Mouse (Mus musculus) layer of hippocampus, postnatal 14 days (tissue): Measurements from ENCODE around the gene Cavin1. TPM values are rescaled to one million over a fixed set of nuclear protein-coding genes. Genes with fewer than 3 reads are reported as not detected.

Experiments used
- DNase-seq, 2 experiments: peaks; one replicate each; pipeline ENCODE4 v3.0.0; 2021 to 2022; ENCODE audit warnings: low spot score in 2 of 2, mixed read lengths in 1 of 2
- total RNA-seq, 2 experiments: library from RNA; stranded (reverse); gene quantifications; 2 replicates each; pipeline ENCODE4 v1.2.3; 2021

Cavin1 gene
- total RNA-seq, 2 experiments from 2014 or later, result 16.3 to 21.5 TPM

DNA sequence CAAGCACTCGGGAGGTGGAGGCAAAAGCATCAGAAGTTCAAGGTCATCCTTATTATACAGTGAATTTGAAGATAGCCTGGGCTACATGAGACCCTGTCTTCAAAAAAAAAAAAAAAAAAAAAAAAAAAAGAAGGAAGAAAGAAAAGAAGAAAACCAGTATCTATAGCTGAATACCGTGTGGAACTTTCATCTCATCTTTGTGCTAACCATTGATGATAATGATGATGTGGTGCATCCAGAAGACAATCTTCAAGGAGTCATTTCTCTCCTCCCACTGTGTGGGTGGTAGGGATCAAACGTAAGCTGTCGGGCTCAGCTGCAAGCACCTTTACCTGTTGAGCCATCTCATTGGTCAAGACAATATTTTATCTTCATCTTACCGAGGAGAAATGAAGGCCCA lies 52.7 kb downstream of the Cavin1 start:
- DNase-seq, result no peak

GRCm38 (mm10) chr11:100916432-100916971 lies 54.2 kb downstream of the Cavin1 start:
- no peak for DNase-seq

DNA sequence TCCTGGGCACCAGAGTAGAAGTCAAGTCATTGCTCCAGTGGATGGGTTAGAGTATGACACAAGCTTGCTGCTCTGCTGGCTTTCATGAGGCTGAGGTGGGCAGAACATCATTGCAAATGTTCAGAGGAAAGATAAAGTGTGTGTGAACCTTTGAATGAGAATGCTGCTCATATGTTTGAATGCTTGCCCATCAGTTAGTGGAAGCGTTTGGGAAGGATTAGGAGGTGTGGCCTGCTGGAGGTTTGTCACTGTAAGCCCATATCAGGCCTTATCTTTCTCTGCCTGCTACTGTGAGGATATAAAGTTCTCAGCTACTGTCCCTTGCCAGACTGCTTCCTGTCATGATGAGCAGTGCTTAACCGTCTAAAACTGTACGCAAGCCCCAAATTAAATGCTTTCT lies 55.6 kb downstream of the Cavin1 start:
- no peak for DNase-seq

GRCm38 (mm10) chr11:100914415-100914814 lies 56.3 kb downstream of the Cavin1 start:
- no peak for DNase-seq

- DNase-seq, result no peak
Observed at GRCm38 (mm10) chr11:100912401-100913155, 58.1 kb downstream of the Cavin1 start.

DNA sequence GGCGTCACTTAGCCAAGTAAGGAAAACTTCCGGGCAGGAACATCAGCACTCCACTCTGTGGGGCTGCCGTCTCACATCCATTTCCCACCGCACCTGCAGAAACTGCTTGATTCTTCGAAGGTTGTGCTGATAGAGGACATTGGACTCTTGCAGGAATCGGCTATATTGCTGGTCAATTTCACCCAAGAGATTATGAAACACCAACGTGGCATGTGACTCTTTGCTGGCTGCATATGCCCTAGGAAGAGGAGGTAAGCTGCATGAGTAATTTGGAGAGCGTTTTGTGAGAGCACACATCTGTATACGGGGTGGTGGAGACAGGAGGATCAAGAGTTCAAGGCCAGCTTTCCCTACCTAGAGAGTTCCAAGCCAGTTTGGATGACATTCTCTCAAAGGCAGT lies 62.1 kb downstream of the Cavin1 start:
- no peak for DNase-seq

DNA sequence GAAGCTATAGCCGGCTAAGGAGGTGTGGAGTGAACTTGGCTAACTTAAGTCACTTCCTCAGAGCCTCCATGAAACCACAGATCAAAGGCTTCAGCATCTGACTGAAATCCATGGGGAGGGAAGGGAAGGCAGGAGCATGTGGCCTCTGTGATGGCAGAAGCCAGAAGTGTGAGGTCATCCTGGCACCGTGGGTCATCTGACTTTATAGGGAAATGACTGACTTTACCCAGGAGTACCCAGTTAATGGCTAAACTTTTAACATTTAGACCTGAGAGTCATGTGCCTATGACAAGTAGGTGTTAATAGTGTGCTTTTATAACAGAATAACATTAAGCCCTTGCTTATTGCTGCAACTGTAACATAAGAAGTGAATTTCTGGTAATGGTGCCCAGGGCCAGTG lies 62.6 kb downstream of the Cavin1 start:
- DNase-seq, result no peak

DNA sequence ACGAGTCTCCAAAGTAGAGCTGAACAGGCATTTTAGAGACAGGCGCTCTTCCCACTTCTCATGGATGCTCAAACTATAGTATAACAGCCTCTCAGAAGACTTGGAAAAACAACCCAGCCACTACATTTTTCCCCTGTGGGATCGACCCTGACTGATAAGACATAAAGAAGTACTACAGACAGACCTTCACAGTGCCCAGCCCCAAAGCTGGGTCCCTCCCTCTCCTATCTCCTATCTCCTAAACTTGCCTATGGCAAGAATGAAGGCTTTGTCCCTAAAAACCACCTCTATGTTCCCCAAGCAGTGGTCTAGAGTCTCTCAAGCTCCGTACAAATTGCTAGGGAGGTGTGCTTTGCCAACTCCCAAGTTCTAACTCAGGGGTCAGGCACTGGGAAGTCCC lies 63.8 kb downstream of the Cavin1 start:
- no peak for DNase-seq

Other genes starting within 250 kb of the Cavin1 start
- gene Rab5c, start 232.7 kb downstream of the Cavin1 start, total RNA-seq, result 100 to 1,000 TPM; 145 to 150 TPM
- 1 to 10 TPM; 1.0 to 1.3 TPM for gene Kcnh4, start 210.9 kb downstream of the Cavin1 start, total RNA-seq
- not detected for gene Hcrt, start 208.0 kb downstream of the Cavin1 start, total RNA-seq
- 1 to 10 TPM; 7.0 to 8.7 TPM for gene Ghdc, start 199.9 kb downstream of the Cavin1 start, total RNA-seq
- 10 to 100 TPM; 12.5 to 16.2 TPM for gene Stat5b, start 120.2 kb downstream of the Cavin1 start, total RNA-seq
- 1 to 10 TPM; 4.4 to 5.1 TPM for gene Stat5a, start 111.5 kb downstream of the Cavin1 start, total RNA-seq
- gene Stat3, start 31.3 kb downstream of the Cavin1 start, total RNA-seq, result 10 to 100 TPM; 34.9 to 36.4 TPM
- gene Atp6v0a1, start 38.6 kb upstream of the Cavin1 start, total RNA-seq, result 100 to 1,000 TPM; 451 to 457 TPM
- 10 to 100 TPM in 1 of 2 experiments, 1 to 10 TPM in 1; 9.3 to 10.3 TPM for gene Naglu, start 99.1 kb upstream of the Cavin1 start, total RNA-seq
- under 1 TPM; 0.38 to 0.81 TPM for gene Hsd17b1, start 107.5 kb upstream of the Cavin1 start, total RNA-seq
- gene Coasy, start 111.7 kb upstream of the Cavin1 start, total RNA-seq, result 10 to 100 TPM; 32.6 to 35.7 TPM
- 10 to 100 TPM; 46.3 to 49.6 TPM for gene Mlx, start 116.4 kb upstream of the Cavin1 start, total RNA-seq
- gene Psmc3ip, start 124.5 kb upstream of the Cavin1 start, total RNA-seq, result 1 to 10 TPM; 2.7 to 4.9 TPM
- gene Retreg3, start 149.0 kb upstream of the Cavin1 start, total RNA-seq, result 10 to 100 TPM; 57.1 to 61.1 TPM
- 10 to 100 TPM; 48.9 to 52.6 TPM for gene Tubg1, start 149.1 kb upstream of the Cavin1 start, total RNA-seq
- 10 to 100 TPM; 36.7 to 41.0 TPM for gene Tubg2, start 185.0 kb upstream of the Cavin1 start, total RNA-seq
- 100 to 1,000 TPM; 137 to 149 TPM for gene Cntnap1, start 199.6 kb upstream of the Cavin1 start, total RNA-seq
- 10 to 100 TPM; 14.2 to 16.1 TPM for gene Plekhh3, start 200.5 kb upstream of the Cavin1 start, total RNA-seq
- gene Ccr10, start 204.6 kb upstream of the Cavin1 start, total RNA-seq, result under 1 TPM in 1 of 2 experiments, not detected in 1; 0.18 TPM